Mouse (Mus musculus) layer of hippocampus, postnatal 25 days (tissue): ENCODE data around the gene Pagr1a. TPM values are rescaled to one million over a fixed set of nuclear protein-coding genes. Genes with fewer than 3 reads are reported as not detected.

Source experiments
- DNase-seq, 2 experiments: peaks; one replicate each; pipeline ENCODE4 v3.0.0; 2022; ENCODE audit warnings: mixed read lengths in 2 of 2, low spot score in 1 of 2; ENCODE audit errors: extremely low spot score in 1 of 2
- total RNA-seq, 2 experiments: library from RNA; stranded (reverse); gene quantifications; 2 replicates each; pipeline ENCODE4 v1.2.3; 2021

Gene Pagr1a
- 10 to 100 TPM; 20.5 to 27.7 TPM for total RNA-seq

- DNase-seq, result peak; percentile 95 to 96
Measured at GRCm38 (mm10) chr7:127016971-127017949, at the start of gene Pagr1a. TSS of gene Pagr1a (minus strand) at chr7:127017352.

- DNase-seq, result no peak
Measured at GRCm38 (mm10) chr7:127066317-127066716, 49.2 kb upstream of the Pagr1a start.

GRCm38 (mm10) chr7:127065538-127065937, 48.4 kb upstream of the Pagr1a start:
- no peak for DNase-seq

GRCm38 (mm10) chr7:127055026-127055585, 38.0 kb upstream of the Pagr1a start:
- no peak for DNase-seq

GRCm38 (mm10) chr7:127041851-127042672, 24.9 kb upstream of the Pagr1a start, which contains the start of gene Kif22:
TSS of gene Kif22 (minus strand) at chr7:127042471.
- peak; percentile 75 to 89 for DNase-seq

- no peak for DNase-seq
Measured at GRCm38 (mm10) chr7:127031244-127031643, 14.1 kb upstream of the Pagr1a start.

GRCm38 (mm10) chr7:127030172-127030571, 13.0 kb upstream of the Pagr1a start:
- DNase-seq, result no peak

- no peak for DNase-seq
Measured at GRCm38 (mm10) chr7:127027885-127028284, 10.7 kb upstream of the Pagr1a start.

GRCm38 (mm10) chr7:127026984-127027726, 10.0 kb upstream of the Pagr1a start, which contains the start of gene Maz:
TSS of gene Maz (minus strand) at chr7:127027037.
- DNase-seq, result peak; percentile 97 to 98

GRCm38 (mm10) chr7:127026616-127026983, 9.4 kb upstream of the Pagr1a start:
- peak in 1 of 2 experiments; percentile 53 for DNase-seq

GRCm38 (mm10) chr7:127026161-127026600, 9.0 kb upstream of the Pagr1a start:
- no peak for DNase-seq

GRCm38 (mm10) chr7:127025556-127026160, 8.5 kb upstream of the Pagr1a start:
- DNase-seq, result no peak

- peak; percentile 63 to 69 for DNase-seq
Measured at GRCm38 (mm10) chr7:127024755-127025555, 7.8 kb upstream of the Pagr1a start.

GRCm38 (mm10) chr7:127023896-127024690, 6.9 kb upstream of the Pagr1a start:
- DNase-seq, result no peak

GRCm38 (mm10) chr7:127023272-127023691, 6.1 kb upstream of the Pagr1a start:
- no peak for DNase-seq

GRCm38 (mm10) chr7:127022528-127023271, 5.5 kb upstream of the Pagr1a start:
- no peak for DNase-seq
